Mouse (Mus musculus) E14TG2a.4 (cell line): ENCODE measurements around the gene Rnf126.
A peak's percentile ranks its signal among the peaks of the same experiment; 100 is the strongest.

ENCODE experiments used
- H3K27me3 ChIP-seq: 2 replicates; pipeline ENCODE4 v1.6.1; 2014; ENCODE audit warnings: low read length, control low read depth; ENCODE audit not compliant: insufficient read depth
- H3K36me3 ChIP-seq: 2 replicates; pipeline ENCODE4 v1.6.1; 2014; ENCODE audit warnings: low read length, control low read depth; ENCODE audit not compliant: insufficient read depth
- H3K4me1 ChIP-seq: replicated peaks from 2 replicates; pipeline ENCODE4 v1.6.1; 2014; ENCODE audit warnings: low read depth, low read length, control low read depth
- H3K4me3 ChIP-seq: replicated peaks from 2 replicates; pipeline ENCODE4 v1.5.1; 2014; ENCODE audit warnings: mild to moderate bottlenecking, low read length
- H3K9me3 ChIP-seq: 2 replicates; pipeline ENCODE4 v1.6.1; 2014; ENCODE audit warnings: low read length, control low read depth
- CTCF ChIP-seq: conservative IDR thresholded peaks from 2 replicates; pipeline ENCODE4 v1.5.1; 2014; ENCODE audit warnings: low read length
- NANOG ChIP-seq: IDR thresholded peaks from 2 replicates; pipeline ENCODE4 v1.6.1; 2014; ENCODE audit warnings: borderline replicate concordance, low read length, mixed read lengths
- POU5F1 ChIP-seq: IDR thresholded peaks from 2 replicates; pipeline ENCODE4 v1.6.1; 2014; ENCODE audit warnings: low read length, borderline replicate concordance

The Rnf126 gene

GRCm38 (mm10) chr10:79745898-79746773 is 20.6 kb downstream of the Rnf126 start, which contains the start of gene Polrmt:
Polrmt (minus strand) TSS chr10:79746581.
- H3K36me3 ChIP-seq, result peaks cover 42% of the 10 kb centered on the region
- TF ChIP-seq POU5F1, result no peak
- no peak for TF ChIP-seq CTCF
- TF ChIP-seq NANOG, result no peak
- no peaks in the 10 kb centered on the region for H3K27me3 ChIP-seq
- H3K4me3 ChIP-seq, result peak within 1 kb of the TSS; percentile 89
- peaks cover 47% of the 10 kb centered on the region for H3K4me1 ChIP-seq
- H3K9me3 ChIP-seq, result peaks cover 21% of the 10 kb centered on the region

DNA sequence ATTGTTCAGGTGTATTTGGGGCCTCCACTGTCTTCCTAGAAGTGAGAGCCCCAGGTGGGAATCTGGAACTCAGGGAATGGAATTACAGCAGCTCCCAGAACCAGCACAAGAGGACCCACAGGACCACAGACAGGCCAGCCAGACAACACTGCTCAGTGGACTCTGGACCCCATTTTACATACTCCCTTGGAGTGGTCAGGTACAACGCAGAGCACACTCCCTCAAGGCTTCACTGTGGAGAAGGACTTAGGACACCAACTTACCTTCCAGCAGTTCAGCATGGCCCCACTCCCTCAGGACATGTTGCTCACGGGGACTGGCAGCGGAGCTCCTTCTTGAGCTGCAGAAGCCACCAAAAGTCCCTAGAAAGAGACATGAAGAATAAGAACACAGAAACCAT is 21.3 kb downstream of the Rnf126 start:
- H3K9me3 ChIP-seq, result peaks cover 28% of the 10 kb centered on the region

DNA sequence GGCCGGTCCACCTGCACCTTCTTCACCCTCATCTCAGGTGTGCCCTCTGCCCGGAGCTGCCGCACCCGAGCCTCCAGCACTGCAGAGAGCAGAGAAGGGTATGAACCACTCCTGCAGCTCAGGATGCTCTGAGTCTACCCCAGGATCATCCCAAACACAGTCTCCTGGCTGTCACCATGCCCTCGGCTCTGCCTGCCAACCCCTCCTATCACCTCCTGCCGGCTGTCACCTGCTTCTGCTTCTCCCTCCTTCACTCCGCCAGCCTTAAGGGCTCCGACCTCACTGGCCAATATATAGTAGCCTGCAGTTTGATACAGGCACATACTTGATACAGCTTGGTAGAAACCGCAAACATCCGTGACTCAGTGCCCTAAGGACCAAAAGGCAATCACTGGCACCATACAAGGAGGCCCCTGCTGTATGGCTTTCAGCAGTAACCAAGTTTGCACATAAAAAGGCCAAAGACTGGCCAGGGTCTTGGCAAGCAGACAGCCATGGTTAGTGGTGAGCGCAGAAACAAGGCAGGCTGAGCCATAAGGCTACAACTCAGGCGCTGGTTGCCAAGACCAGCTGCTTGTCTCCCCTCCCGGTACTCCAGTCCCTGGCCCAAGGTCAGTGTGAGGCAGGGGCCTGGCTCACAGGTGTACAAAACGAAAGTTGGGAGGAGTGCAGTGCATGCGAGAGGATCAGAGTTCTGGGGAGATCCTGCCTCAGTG is 22.9 kb downstream of the Rnf126 start:
- Histone ChIP-seq H3K9me3 (peaks cover 44% of the 10 kb centered on the region), H3K4me1 (peaks cover 33% of the 10 kb centered on the region), H3K27me3 (no peaks in the 10 kb centered on the region), H3K4me3 (no peak overlapping the region), H3K36me3 (peaks cover 65% of the 10 kb centered on the region)
- TF ChIP-seq CTCF, result no peak
- TF ChIP-seq POU5F1, result no peak
- no peak for TF ChIP-seq NANOG

More for the DNA sequence above, 21.3 kb downstream of the Rnf126 start:
- Histone ChIP-seq H3K27me3 (no peaks in the 10 kb centered on the region), H3K36me3 (peaks cover 49% of the 10 kb centered on the region), H3K4me1 (peaks cover 44% of the 10 kb centered on the region), H3K4me3 (peak overlapping the region; percentile 89)
- TF ChIP-seq CTCF, result no peak

DNA sequence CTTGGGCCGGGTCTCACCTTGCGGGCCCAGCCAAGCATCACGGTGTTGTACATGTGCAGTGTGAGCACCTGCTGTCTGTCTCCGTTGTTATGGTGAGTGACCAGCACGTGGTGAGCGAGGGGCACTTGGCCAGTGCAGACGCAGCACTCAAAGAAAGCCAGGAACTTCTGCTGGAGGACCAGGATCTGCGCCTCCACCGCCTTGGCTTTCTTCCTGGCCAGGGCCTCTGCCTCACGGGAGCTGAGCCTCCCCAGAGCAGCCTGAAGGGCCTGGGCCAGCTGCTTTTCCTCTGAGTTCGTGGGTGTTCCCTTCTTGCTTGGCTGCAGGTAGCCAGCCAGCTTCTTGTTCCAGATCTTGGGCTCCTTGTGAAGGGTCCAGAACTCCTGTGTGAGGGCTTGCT is 23.6 kb downstream of the Rnf126 start:
- no peak overlapping the region for H3K4me3 ChIP-seq
- H3K27me3 ChIP-seq, result no peaks in the 10 kb centered on the region
- peaks cover 28% of the 10 kb centered on the region for H3K4me1 ChIP-seq
- TF ChIP-seq POU5F1, result no peak
- TF ChIP-seq NANOG, result no peak
- no peak for TF ChIP-seq CTCF
- peaks cover 72% of the 10 kb centered on the region for H3K36me3 ChIP-seq
- peaks cover 51% of the 10 kb centered on the region for H3K9me3 ChIP-seq

- TF ChIP-seq POU5F1 (no peak), CTCF (peak; percentile 29; the same call in 1 of the 2 replicates), NANOG (no peak)
These were observed 25.9 kb downstream of the Rnf126 start for GRCm38 (mm10) chr10:79740863-79741262.

GRCm38 (mm10) chr10:79739234-79739633 is 27.5 kb downstream of the Rnf126 start:
- H3K4me3 ChIP-seq, result 0 out of 2 replicates have a peak overlapping the region, but pooled peaks have one; percentile 48
- peaks cover 22% of the 10 kb centered on the region for H3K4me1 ChIP-seq
- no peaks in the 10 kb centered on the region; the same call in none of the 2 replicates for H3K27me3 ChIP-seq
- TF ChIP-seq NANOG (no peak), POU5F1 (peak; percentile 41), CTCF (no peak)
- H3K36me3 ChIP-seq, result peaks cover 88% of the 10 kb centered on the region
- H3K9me3 ChIP-seq, result peaks cover 72% of the 10 kb centered on the region

More at GRCm38 (mm10) chr10:79740863-79741262, 25.9 kb downstream of the Rnf126 start:
- Histone ChIP-seq H3K36me3 (peaks cover 93% of the 10 kb centered on the region), H3K4me3 (peak overlapping the region; percentile 39), H3K27me3 (no peaks in the 10 kb centered on the region), H3K9me3 (peaks cover 72% of the 10 kb centered on the region), H3K4me1 (peaks cover 25% of the 10 kb centered on the region)

DNA sequence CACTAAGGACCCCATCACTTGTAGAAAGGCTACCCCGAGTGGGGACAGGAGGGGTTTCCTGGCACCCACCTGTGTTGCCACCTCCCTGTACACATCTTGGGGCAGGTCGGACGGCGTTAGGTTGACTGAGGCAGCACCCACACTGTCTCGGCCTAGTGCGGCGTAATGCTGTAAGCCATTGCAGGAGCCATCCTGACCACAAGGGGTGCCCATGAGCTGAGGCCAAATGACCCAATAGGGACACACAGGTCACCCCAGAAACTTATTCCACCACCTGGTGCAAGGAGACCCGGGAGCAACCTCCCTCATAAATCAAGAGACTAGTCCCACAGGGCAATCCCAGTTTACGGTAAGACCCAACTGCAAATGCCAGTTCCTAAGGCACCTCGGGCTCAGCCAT is 28.5 kb downstream of the Rnf126 start:
- Histone ChIP-seq H3K4me3 (peak overlapping the region; percentile 48), H3K4me1 (peaks cover 16% of the 10 kb centered on the region), H3K27me3 (no peaks in the 10 kb centered on the region; the same call in none of the 2 replicates), H3K36me3 (peaks cover 86% of the 10 kb centered on the region), H3K9me3 (peaks cover 71% of the 10 kb centered on the region)
- TF ChIP-seq NANOG (no peak), CTCF (no peak; the same call in 1 of the 2 replicates), POU5F1 (no peak)

- no peak for TF ChIP-seq NANOG
- no peak for TF ChIP-seq POU5F1
- TF ChIP-seq CTCF, result no peak
- peaks cover 23% of the 10 kb centered on the region for H3K4me1 ChIP-seq
- H3K27me3 ChIP-seq, result no peaks in the 10 kb centered on the region; the same call in none of the 2 replicates
- peaks cover 57% of the 10 kb centered on the region for H3K9me3 ChIP-seq
- H3K4me3 ChIP-seq, result no peak overlapping the region
- H3K36me3 ChIP-seq, result peaks cover 81% of the 10 kb centered on the region
These were observed 30.0 kb downstream of the Rnf126 start for GRCm38 (mm10) chr10:79736706-79737105.
